Mouse (Mus musculus) ES-Bruce4 (cell line): ENCODE results near the gene Borcs6. TPM values are rescaled to one million over a fixed set of nuclear protein-coding genes. Genes with fewer than 3 reads are reported as not detected.

Source experiments
- H3K27ac ChIP-seq: 2 replicates; pipeline ENCODE4 v1.5.1; 2012; ENCODE audit warnings: low read length, inconsistent platforms; ENCODE audit not compliant: insufficient read depth
- H3K27me3 ChIP-seq: 2 replicates; pipeline ENCODE4 v1.6.1; 2012; ENCODE audit warnings: mild to moderate bottlenecking, low read length, inconsistent platforms; ENCODE audit not compliant: control insufficient read depth, poor library complexity, insufficient read depth, severe bottlenecking
- H3K36me3 ChIP-seq: 2 replicates; pipeline ENCODE4 v1.6.1; 2012; ENCODE audit warnings: inconsistent platforms, mild to moderate bottlenecking, low read length, moderate library complexity; ENCODE audit not compliant: control insufficient read depth, poor library complexity, insufficient read depth, severe bottlenecking
- H3K4me1 ChIP-seq: one replicate; pipeline ENCODE4 v1.8.1; 2011; ENCODE audit warnings: low read length; ENCODE audit not compliant: control insufficient read depth, insufficient read depth
- H3K4me3 ChIP-seq: 2 replicates; pipeline ENCODE4 v1.5.1; 2011; ENCODE audit warnings: low read depth, mild to moderate bottlenecking, low read length
- H3K9ac ChIP-seq: 2 replicates; pipeline ENCODE4 v1.6.1; 2012; ENCODE audit warnings: low read depth, mild to moderate bottlenecking, inconsistent platforms; ENCODE audit not compliant: poor library complexity, severe bottlenecking
- H3K9me3 ChIP-seq: replicated peaks from 2 replicates; pipeline ENCODE4 v1.6.1; 2012; ENCODE audit warnings: mild to moderate bottlenecking, low read length, inconsistent platforms; ENCODE audit not compliant: control insufficient read depth, poor library complexity, insufficient read depth, severe bottlenecking
- CTCF ChIP-seq: IDR thresholded peaks from one replicate; pipeline ENCODE4 v1.8.1; 2011; ENCODE audit warnings: low read depth, low read length
- EP300 ChIP-seq: IDR thresholded peaks from 2 replicates; pipeline ENCODE4 v1.6.1; 2011; ENCODE audit warnings: low read depth, low read length; ENCODE audit not compliant: insufficient read depth
- POLR2A ChIP-seq: IDR thresholded peaks from one replicate; pipeline ENCODE4 v1.8.1; 2011; ENCODE audit warnings: low read length; ENCODE audit not compliant: insufficient read depth
- polyA plus RNA-seq: library from polyadenylated mRNA; stranded (reverse); fragments of >200 nt; gene quantifications from 2 replicates; pipeline ENCODE4 v1.2.4, GENCODE M21; 2011; ENCODE audit warnings: low read depth; ENCODE audit not compliant: missing spikeins, insufficient read depth, insufficient read length

The Borcs6 gene
- polyA plus RNA-seq, 1 experiment: 4.0 TPM

DNA sequence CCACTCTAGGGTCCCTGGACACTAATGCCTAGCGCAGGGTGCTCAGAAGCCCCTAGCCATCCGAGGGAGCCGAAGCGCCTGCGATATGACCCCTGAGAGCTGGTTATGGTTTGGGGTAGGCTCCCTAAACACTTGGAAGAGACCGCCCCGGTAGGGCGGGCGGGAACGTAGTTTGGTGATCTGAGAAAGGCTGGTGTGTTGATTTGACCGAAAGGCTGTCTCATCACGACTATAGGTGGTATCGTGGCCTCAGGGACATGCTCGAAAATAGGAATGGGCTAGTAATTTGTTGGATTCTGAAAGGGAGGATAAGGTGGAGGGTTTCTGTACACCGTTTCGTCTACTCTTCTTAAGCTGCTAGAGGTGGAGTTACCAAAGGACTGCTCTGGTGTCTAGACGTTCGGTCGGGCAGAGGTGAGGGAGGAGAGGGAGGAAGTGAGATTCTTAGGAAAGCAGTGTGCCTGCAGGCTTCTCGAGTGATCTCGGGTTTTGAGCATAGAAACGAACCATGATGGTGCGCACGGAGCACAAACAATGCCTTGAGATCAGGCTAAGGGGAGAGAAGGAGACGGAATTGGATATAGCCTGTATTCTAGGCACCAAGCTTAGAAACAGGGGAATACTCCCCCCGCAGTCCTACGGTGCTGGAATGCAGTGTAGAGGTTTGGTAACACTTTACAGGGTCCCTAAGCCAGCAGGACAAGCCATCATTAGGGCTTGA is 36.2 kb downstream of the Borcs6 start:
- H3K36me3 ChIP-seq: peaks cover 5% of the 10 kb centered on the region; the same call in 1 of the 2 replicates
- no peak for TF ChIP-seq POLR2A
- no peak for TF ChIP-seq CTCF
- TF ChIP-seq EP300: no peak
- peak overlapping the region; percentile 57 for H3K9ac ChIP-seq
- no peaks in the 10 kb centered on the region for H3K27me3 ChIP-seq
- H3K4me3 ChIP-seq: peak overlapping the region; percentile 96
- no peak overlapping the region for H3K27ac ChIP-seq
- H3K9me3 ChIP-seq: no peaks in the 10 kb centered on the region
- no peaks in the 10 kb centered on the region for H3K4me1 ChIP-seq

DNA sequence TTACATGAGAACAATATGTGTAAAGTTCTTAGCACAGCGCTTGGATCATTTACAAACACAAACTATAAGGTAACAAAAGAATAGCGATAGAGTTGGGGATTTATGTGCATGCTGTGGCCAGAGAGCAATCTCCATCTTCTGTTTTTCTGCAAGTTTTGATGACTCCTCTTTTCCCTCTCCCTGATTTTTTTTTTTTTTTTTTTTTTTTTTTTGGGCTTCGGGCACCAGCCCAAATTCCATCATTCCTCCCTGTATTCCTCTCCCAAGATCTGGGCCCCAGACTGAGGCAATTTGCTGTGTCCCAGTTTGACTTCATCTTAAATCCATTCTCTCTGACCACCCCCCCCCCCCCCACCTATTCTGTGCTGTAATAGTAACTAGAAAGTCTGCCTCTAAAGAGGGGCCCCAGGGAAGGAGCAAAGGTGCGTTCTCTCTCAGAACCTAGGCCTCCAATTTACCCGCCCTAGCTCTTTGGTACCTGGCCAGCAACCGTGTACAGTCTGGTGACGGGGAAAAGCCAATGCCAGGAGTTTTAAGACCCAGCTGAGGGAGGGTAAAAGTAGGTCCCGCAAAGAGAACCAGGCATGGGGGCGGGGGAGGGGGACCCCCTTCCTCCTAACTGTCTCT is 37.0 kb downstream of the Borcs6 start:
- H3K27me3 ChIP-seq: no peaks in the 10 kb centered on the region
- peaks cover 7% of the 10 kb centered on the region; the same call in 1 of the 2 replicates for H3K36me3 ChIP-seq
- H3K27ac ChIP-seq: no peak overlapping the region
- no peaks in the 10 kb centered on the region for H3K4me1 ChIP-seq
- peak overlapping the region; percentile 59 for H3K9ac ChIP-seq
- TF ChIP-seq EP300: no peak
- no peak for TF ChIP-seq CTCF
- no peaks in the 10 kb centered on the region for H3K9me3 ChIP-seq
- peak overlapping the region; percentile 54 for H3K4me3 ChIP-seq

DNA sequence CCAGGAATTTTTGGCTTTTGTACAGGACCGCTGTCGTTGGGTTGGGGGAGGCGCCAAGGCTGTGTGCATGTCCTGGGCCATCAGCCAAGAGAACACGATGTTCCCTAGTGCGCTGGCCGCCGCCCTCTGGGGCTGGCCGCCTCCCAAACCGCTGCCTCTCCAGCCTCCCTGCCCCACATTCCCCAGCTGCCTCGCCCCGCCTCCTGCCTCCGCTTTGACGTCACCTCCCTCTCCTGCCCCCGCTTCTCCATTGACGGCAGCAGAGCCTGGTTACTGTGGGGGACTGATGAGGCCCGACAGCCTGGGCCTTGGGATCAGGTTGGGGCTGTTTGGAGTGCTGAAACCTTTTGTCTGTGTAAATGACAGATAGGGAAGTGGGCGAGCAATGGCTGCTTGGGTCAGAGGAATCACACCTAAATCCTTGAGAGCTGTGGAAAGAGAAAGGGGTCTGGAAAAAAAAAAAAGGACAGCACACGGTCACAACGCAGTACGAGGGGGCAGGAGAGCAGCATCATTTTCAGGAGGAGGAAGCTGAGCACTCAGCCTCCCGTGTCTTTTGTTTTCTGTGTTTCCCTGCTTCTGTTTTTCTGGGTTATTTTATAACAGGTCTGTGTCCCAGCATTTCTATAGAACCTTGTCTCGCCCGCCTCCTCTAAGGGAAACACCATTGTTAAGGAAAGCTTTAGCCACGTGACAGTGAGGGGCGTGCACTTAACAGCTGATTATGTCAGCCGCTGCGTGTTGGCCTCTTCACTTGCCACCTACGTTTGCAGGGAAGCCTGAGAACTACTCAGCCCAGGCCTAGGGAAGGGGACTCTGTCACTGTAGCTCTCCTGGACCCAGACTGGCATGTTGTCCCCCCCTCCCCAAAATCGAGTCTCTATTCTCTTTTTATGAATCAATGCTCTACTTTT is 37.7 kb downstream of the Borcs6 start:
- no peaks in the 10 kb centered on the region for H3K9me3 ChIP-seq
- TF ChIP-seq POLR2A: no peak
- TF ChIP-seq EP300: 0 out of 2 replicates have a peak, but pooled peaks have one; percentile 16
- peak overlapping the region; percentile 59 for H3K9ac ChIP-seq
- H3K27me3 ChIP-seq: no peaks in the 10 kb centered on the region
- H3K36me3 ChIP-seq: peaks cover 15% of the 10 kb centered on the region
- H3K4me3 ChIP-seq: peak overlapping the region; percentile 54
- no peak overlapping the region for H3K27ac ChIP-seq
- H3K4me1 ChIP-seq: no peaks in the 10 kb centered on the region

DNA sequence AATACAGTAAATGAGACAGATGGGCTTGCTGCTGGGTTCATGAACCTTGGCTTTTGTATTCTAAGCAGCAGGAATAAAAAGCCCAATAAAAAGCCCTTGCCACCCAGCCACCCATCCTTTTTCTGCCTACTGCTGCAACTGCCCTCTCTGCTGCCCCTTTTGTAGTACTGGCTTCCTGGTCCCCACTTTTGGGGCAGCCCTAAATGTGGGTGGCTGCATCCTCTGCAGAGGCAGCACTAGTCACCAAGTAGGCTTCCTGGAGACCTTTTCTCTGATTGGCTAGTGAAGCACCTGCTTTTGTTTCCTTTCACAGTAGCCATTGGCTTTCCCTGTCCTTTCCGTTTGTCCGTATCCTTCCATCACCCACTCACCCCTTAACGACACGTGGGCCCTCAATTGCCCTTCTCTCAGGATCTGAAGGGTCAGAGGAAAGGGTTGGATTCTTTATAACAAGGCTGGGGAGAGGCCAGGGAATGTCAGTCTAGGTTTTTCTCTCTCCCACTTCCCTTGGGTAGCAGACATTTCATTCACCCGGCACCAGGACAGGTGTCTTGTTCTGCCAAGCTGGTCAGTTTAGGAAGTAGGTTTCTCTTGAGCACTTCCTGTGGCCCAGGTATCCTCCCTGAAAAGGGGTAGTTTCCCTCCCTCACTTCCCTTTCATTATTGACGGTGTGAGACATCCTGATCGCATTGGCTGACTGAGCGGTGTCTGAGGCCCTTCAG is 38.7 kb downstream of the Borcs6 start:
- Histone ChIP-seq H3K27ac (no peak overlapping the region), H3K9me3 (no peaks in the 10 kb centered on the region), H3K36me3 (peaks cover 14% of the 10 kb centered on the region), H3K4me3 (peak overlapping the region; percentile 25; the same call in 1 of the 2 replicates), H3K4me1 (no peaks in the 10 kb centered on the region), H3K9ac (no peak overlapping the region), H3K27me3 (no peaks in the 10 kb centered on the region)
- no peak for TF ChIP-seq CTCF
- no peak for TF ChIP-seq EP300
- TF ChIP-seq POLR2A: no peak

DNA sequence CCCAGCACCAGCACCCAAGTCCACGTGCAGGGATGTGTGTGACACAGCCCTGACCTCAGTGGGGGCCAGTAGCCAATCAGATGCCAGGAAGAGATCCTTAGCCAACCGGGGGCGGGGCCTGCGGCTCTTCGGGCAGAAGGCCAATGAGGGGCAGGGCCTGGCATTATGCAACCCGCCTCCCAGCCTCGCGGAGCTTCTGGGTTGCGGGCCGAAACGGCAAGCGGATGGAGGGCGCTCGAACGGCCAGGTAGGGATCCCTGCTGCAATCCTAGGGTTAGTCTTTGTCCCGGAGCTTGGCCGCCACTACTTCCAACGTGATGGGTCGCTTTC is 39.2 kb downstream of the Borcs6 start:
- no peaks in the 10 kb centered on the region for H3K9me3 ChIP-seq
- peaks cover 16% of the 10 kb centered on the region for H3K36me3 ChIP-seq
- no peaks in the 10 kb centered on the region for H3K27me3 ChIP-seq
- TF ChIP-seq POLR2A: no peak
- no peak for TF ChIP-seq EP300
- TF ChIP-seq CTCF: no peak
- H3K9ac ChIP-seq: peak overlapping the region; percentile 65
- no peaks in the 10 kb centered on the region for H3K4me1 ChIP-seq
- H3K27ac ChIP-seq: no peak overlapping the region
- H3K4me3 ChIP-seq: peak overlapping the region; percentile 79
